Mouse (Mus musculus): ENCODE results near the gene Acsf2.

GRCm38 (mm10) chr11:94576361-94576760, 25.3 kb downstream of the Acsf2 start:
- TF ChIP-seq CTCF (IDR thresholded peaks at IDR 0.05; ENCODE audit: borderline replicate concordance, control insufficient read depth, extremely low read depth, insufficient read depth, low read length, poor library complexity) (no peak), POLR2A (IDR thresholded peaks at IDR 0.05; ENCODE audit: control insufficient read depth, extremely low read depth, insufficient read depth, low read length, poor library complexity) (no peak)

Data from thymus, adult 2 months (tissue).